Mouse (Mus musculus) heart, embryonic 16.5 days (tissue): Measurements from ENCODE around the gene Medag. TPM values are rescaled to one million over a fixed set of nuclear protein-coding genes. Genes with fewer than 3 reads are reported as not detected.
A peak's percentile ranks its signal among the peaks of the same experiment; 100 is the strongest.

Source experiments
- ATAC-seq: fragments of 200-750 bp; cut with Nextera tagmentation; replicated peaks from 2 replicates; pipeline ENCODE4 v1.8.0; 2017; ENCODE audit warnings: moderate number of reproducible peaks; ENCODE audit not compliant: insufficient read depth, low FRiP score; ENCODE audit errors: extremely low read depth
- H3K27ac ChIP-seq: fragments of 300-500 bp; sonication (generic); 2 replicates; pipeline ENCODE4 v1.5.1; 2014; ENCODE audit warnings: mild to moderate bottlenecking, low read length, control low read depth, moderate library complexity
- H3K27me3 ChIP-seq: fragments of 300-500 bp; sonication (generic); 2 replicates; pipeline ENCODE4 v1.6.1; 2014; ENCODE audit warnings: low read length, mixed read lengths; ENCODE audit not compliant: control insufficient read depth, insufficient read depth
- H3K36me3 ChIP-seq: fragments of 300-500 bp; sonication (generic); 2 replicates; pipeline ENCODE4 v1.6.1; 2014; ENCODE audit not compliant: control insufficient read depth, insufficient read depth
- H3K4me1 ChIP-seq: fragments of 300-500 bp; sonication (generic); 2 replicates; pipeline ENCODE4 v1.6.1; 2014; ENCODE audit warnings: low read length, mixed read lengths; ENCODE audit not compliant: control insufficient read depth, insufficient read depth
- H3K4me2 ChIP-seq: fragments of 300-500 bp; sonication (generic); 2 replicates; pipeline ENCODE4 v1.6.1; 2014; ENCODE audit warnings: low read depth, mild to moderate bottlenecking, control low read depth, low read length
- H3K4me3 ChIP-seq: fragments of 300-500 bp; sonication (generic); 2 replicates; pipeline ENCODE4 v1.5.1; 2014; ENCODE audit warnings: mild to moderate bottlenecking, control low read depth, low read length
- H3K9ac ChIP-seq: fragments of 300-500 bp; sonication (generic); 2 replicates; pipeline ENCODE4 v1.6.1; 2014; ENCODE audit warnings: low read length, control low read depth
- H3K9me3 ChIP-seq: fragments of 300-500 bp; sonication (generic); replicated peaks from 2 replicates; pipeline ENCODE4 v1.6.1; 2016; ENCODE audit warnings: low read length; ENCODE audit not compliant: control insufficient read depth
- WGBS: fragments of 180-500 bp; shearing (Covaris S2); extraction: QIAGEN DNeasy Blood & Tissue Kit; methylation state at CpG from one replicate; pipeline ENCODE4 v1.1.7; 2014; 5-methylcytosine and 5-hydroxymethylcytosine counted together
- polyA plus RNA-seq: library from polyadenylated mRNA; unstranded; fragments of >200 nt; fragmentation: Nextera tagmentation; extraction: Ambion mirVana; gene quantifications from 2 replicates; pipeline ENCODE4 v1.2.1, GENCODE M21; 2015

Medag gene
- polyA plus RNA-seq, 1 experiment from 2014 or later: 2.2 TPM

- Histone ChIP-seq H3K9me3 (peaks cover 1% of the 10 kb centered on the region; the same call in 1 of the 2 replicates), H3K27me3 (peaks cover 9% of the 10 kb centered on the region; the same call in 1 of the 2 replicates), H3K4me3 (no peak overlapping the region), H3K36me3 (no peaks in the 10 kb centered on the region), H3K9ac (no peak overlapping the region), H3K27ac (no peak overlapping the region), H3K4me2 (peak overlapping the region; percentile 4; the same call in 1 of the 2 replicates), H3K4me1 (peaks cover 9% of the 10 kb centered on the region)
- ATAC-seq: no peak
- WGBS: 84% methylated on average over 10 of the region's 10 CpGs
These were observed 1.1 kb downstream of the Medag start for GRCm38 (mm10) chr5:149412671-149413070.

- Histone ChIP-seq H3K4me3 (no peak overlapping the region), H3K9ac (no peak overlapping the region), H3K4me1 (peaks cover 9% of the 10 kb centered on the region), H3K27ac (no peak overlapping the region), H3K36me3 (no peaks in the 10 kb centered on the region), H3K9me3 (peaks cover 4% of the 10 kb centered on the region; the same call in 1 of the 2 replicates), H3K27me3 (peaks cover 9% of the 10 kb centered on the region; the same call in 1 of the 2 replicates), H3K4me2 (no peak overlapping the region)
- no peak for ATAC-seq
- WGBS: 73% methylated on average over 9 of the region's 9 CpGs
These were observed 3.0 kb downstream of the Medag start for GRCm38 (mm10) chr5:149414369-149415167.

GRCm38 (mm10) chr5:149417381-149417780 is 5.8 kb downstream of the Medag start:
- Histone ChIP-seq H3K36me3 (no peaks in the 10 kb centered on the region), H3K4me1 (no peaks in the 10 kb centered on the region), H3K27ac (no peak overlapping the region), H3K27me3 (0 out of 2 replicates have a peak, but pooled peaks cover 4% of the 10 kb centered on the region), H3K4me2 (no peak overlapping the region), H3K4me3 (no peak overlapping the region), H3K9me3 (peaks cover 4% of the 10 kb centered on the region; the same call in 1 of the 2 replicates), H3K9ac (no peak overlapping the region)
- ATAC-seq: no peak
- WGBS: 96% methylated on average over 4 of the region's 4 CpGs

- H3K9me3 ChIP-seq: no peaks in the 10 kb centered on the region; the same call in 1 of the 2 replicates
- no peak for ATAC-seq
- H3K4me1 ChIP-seq: peaks cover 12% of the 10 kb centered on the region
- no peaks in the 10 kb centered on the region for H3K36me3 ChIP-seq
- H3K9ac ChIP-seq: no peak overlapping the region
- H3K4me2 ChIP-seq: no peak overlapping the region
- H3K4me3 ChIP-seq: no peak overlapping the region
- no peaks in the 10 kb centered on the region for H3K27me3 ChIP-seq
- H3K27ac ChIP-seq: no peak overlapping the region
- 83% methylated on average over 3 of the region's 3 CpGs for WGBS
These were observed 15.0 kb downstream of the Medag start for GRCm38 (mm10) chr5:149426525-149426924.

- ATAC-seq: no peak
- Histone ChIP-seq H3K4me3 (no peak overlapping the region), H3K4me1 (peaks cover 12% of the 10 kb centered on the region), H3K4me2 (no peak overlapping the region), H3K9me3 (no peaks in the 10 kb centered on the region; the same call in 1 of the 2 replicates), H3K9ac (no peak overlapping the region), H3K27ac (peak overlapping the region; percentile 5; the same call in 1 of the 2 replicates), H3K27me3 (no peaks in the 10 kb centered on the region), H3K36me3 (no peaks in the 10 kb centered on the region)
- WGBS: 92% methylated on average over 8 of the region's 8 CpGs
These were observed 15.9 kb downstream of the Medag start for GRCm38 (mm10) chr5:149427277-149428060.

- ATAC-seq: peak; percentile 87
- Histone ChIP-seq H3K27ac (peak overlapping the region; percentile 82), H3K9me3 (no peaks in the 10 kb centered on the region; the same call in 1 of the 2 replicates), H3K4me3 (no peak overlapping the region), H3K9ac (0 out of 2 replicates have a peak overlapping the region, but pooled peaks have one; percentile 16), H3K36me3 (no peaks in the 10 kb centered on the region), H3K27me3 (no peaks in the 10 kb centered on the region), H3K4me1 (peaks cover 12% of the 10 kb centered on the region), H3K4me2 (peak overlapping the region; percentile 14)
- 9% methylated on average over 6 of the region's 6 CpGs for WGBS
These were observed 16.8 kb downstream of the Medag start for GRCm38 (mm10) chr5:149428347-149428746.

- H3K27me3 ChIP-seq: no peaks in the 10 kb centered on the region
- 0 out of 2 replicates have a peak overlapping the region, but pooled peaks have one; percentile 14 for H3K4me2 ChIP-seq
- WGBS: 33% methylated on average over 2 of the region's 2 CpGs
- peak; percentile 72 for ATAC-seq
- 0 out of 2 replicates have a peak overlapping the region, but pooled peaks have one; percentile 16 for H3K9ac ChIP-seq
- no peaks in the 10 kb centered on the region for H3K9me3 ChIP-seq
- H3K36me3 ChIP-seq: no peaks in the 10 kb centered on the region
- peak overlapping the region; percentile 82 for H3K27ac ChIP-seq
- no peak overlapping the region for H3K4me3 ChIP-seq
- H3K4me1 ChIP-seq: peaks cover 12% of the 10 kb centered on the region
These were observed 17.3 kb downstream of the Medag start for GRCm38 (mm10) chr5:149428810-149429255.

GRCm38 (mm10) chr5:149429541-149429940 is 18.0 kb downstream of the Medag start:
- ATAC-seq: no peak
- Histone ChIP-seq H3K36me3 (no peaks in the 10 kb centered on the region), H3K27me3 (no peaks in the 10 kb centered on the region), H3K9ac (no peak overlapping the region), H3K4me3 (no peak overlapping the region), H3K27ac (peak overlapping the region; percentile 82; the same call in 1 of the 2 replicates), H3K4me2 (no peak overlapping the region), H3K4me1 (peaks cover 12% of the 10 kb centered on the region), H3K9me3 (no peaks in the 10 kb centered on the region)
- 73% methylated on average over 4 of the region's 4 CpGs for WGBS
